Mouse (Mus musculus): Measurements from ENCODE around the gene Urah. TPM values are rescaled to one million over a fixed set of nuclear protein-coding genes. Genes with fewer than 3 reads are reported as not detected.

The Urah gene
- 1.3 and 3.2 TPM in 2 replicates for polyA plus RNA-seq (2014; fragmentation: Nextera tagmentation; extraction: Ambion mirVana)

DNA sequence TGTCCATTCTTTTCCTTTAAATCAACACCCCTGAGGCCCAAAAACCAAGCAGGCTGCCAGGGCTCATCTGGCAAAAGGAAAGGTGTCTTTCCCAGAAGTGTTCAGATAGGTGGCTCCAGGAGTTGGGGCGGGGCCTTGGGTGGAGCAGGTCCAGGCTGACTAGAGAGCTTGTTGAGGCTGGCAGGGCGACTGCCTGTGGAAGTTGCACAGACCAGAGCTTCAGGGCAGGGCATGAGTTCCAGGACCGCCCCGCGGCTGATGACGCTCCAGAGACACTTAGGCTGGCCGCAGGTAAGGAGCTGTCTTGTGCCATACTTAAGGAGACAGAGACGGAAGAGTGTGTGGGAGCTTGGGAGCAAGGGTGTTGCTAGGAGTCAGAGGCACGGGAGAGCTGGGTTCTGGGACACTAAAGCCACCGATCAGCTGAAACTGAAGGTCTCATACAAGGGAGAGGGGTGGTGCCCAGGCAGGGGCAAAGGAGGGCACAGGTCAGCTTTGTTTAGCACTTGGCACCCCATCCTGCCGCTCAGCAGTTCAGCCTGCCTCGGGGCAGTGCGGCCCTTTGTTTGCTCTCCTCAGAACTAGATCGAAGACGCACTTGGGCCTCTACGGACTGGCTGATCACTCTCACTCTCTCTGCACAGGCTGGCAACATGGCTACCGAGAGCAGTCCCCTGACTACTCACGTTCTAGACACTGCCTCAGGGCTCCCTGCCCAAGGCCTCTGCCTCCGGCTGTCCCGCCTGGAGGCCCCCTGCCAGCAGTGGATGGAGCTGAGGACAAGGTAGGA, at the start of gene Urah:
Gene Urah (plus strand): TSS at position 51 of the 790 bp plus-strand sequence.
- no peak within 1 kb of the TSS for H3K4me3 ChIP-seq (ENCODE audit: low read depth, low read length)
- H3K4me1 ChIP-seq (replicated peaks; ENCODE audit: control insufficient read depth, insufficient read depth, low read length): no peaks in the 10 kb centered on the region
- no peaks in the 10 kb centered on the region for H3K9me3 ChIP-seq (ENCODE audit: control insufficient read depth, low read length)
- H3K4me2 ChIP-seq (ENCODE audit: low read length): no peak within 1 kb of the TSS
- no peak within 1 kb of the TSS for H3K9ac ChIP-seq (ENCODE audit: low read length)
- DNase-seq (ENCODE audit: low spot score) (no peak), ATAC-seq (replicated peaks; ENCODE audit: low FRiP score, low TSS enrichment, low read depth) (peak; percentile 47; the same call in 1 of the 2 replicates)
- H3K27ac ChIP-seq (ENCODE audit: low read depth): no peak within 1 kb of the TSS
- WGBS: 37% methylated on average over 20 of the region's 20 CpGs
- no peaks in the 10 kb centered on the region for H3K36me3 ChIP-seq (ENCODE audit: control insufficient read depth, insufficient read depth, low read length)
- H3K27me3 ChIP-seq (replicated peaks; ENCODE audit: control insufficient read depth, insufficient read depth, low read length): no peaks in the 10 kb centered on the region

GRCm38 (mm10) chr7:140787406-140788052, 47.3 kb upstream of the Urah start, which contains the start of gene Syce1:
Gene Syce1 (minus strand): TSS chr7:140787852.
- Histone ChIP-seq H3K4me2 (ENCODE audit: low read length) (no peak within 1 kb of the TSS), H3K9ac (ENCODE audit: low read length) (no peak within 1 kb of the TSS), H3K27me3 (replicated peaks; ENCODE audit: control insufficient read depth, insufficient read depth, low read length) (no peaks in the 10 kb centered on the region), H3K4me1 (replicated peaks; ENCODE audit: control insufficient read depth, insufficient read depth, low read length) (no peaks in the 10 kb centered on the region), H3K27ac (ENCODE audit: low read depth) (no peak within 1 kb of the TSS), H3K4me3 (ENCODE audit: low read depth, low read length) (no peak within 1 kb of the TSS), H3K9me3 (ENCODE audit: control insufficient read depth, low read length) (no peaks in the 10 kb centered on the region), H3K36me3 (ENCODE audit: control insufficient read depth, insufficient read depth, low read length) (no peaks in the 10 kb centered on the region)
- ATAC-seq (replicated peaks; ENCODE audit: low FRiP score, low TSS enrichment, low read depth): no peak
- DNase-seq (ENCODE audit: low spot score): no peak
- WGBS: 81% methylated on average over 33 of the region's 33 CpGs

- no peak overlapping the region for H3K27ac ChIP-seq (ENCODE audit: low read depth)
- no peak overlapping the region for H3K9ac ChIP-seq (ENCODE audit: low read length)
- 84% methylated on average over 7 of the region's 7 CpGs for WGBS
- H3K9me3 ChIP-seq (ENCODE audit: control insufficient read depth, low read length): no peaks in the 10 kb centered on the region
- H3K4me2 ChIP-seq (ENCODE audit: low read length): no peak overlapping the region
- DNase-seq (ENCODE audit: low spot score) (no peak), ATAC-seq (replicated peaks; ENCODE audit: low FRiP score, low TSS enrichment, low read depth) (no peak)
- no peaks in the 10 kb centered on the region for H3K4me1 ChIP-seq (replicated peaks; ENCODE audit: control insufficient read depth, insufficient read depth, low read length)
- H3K4me3 ChIP-seq (ENCODE audit: low read depth, low read length): no peak overlapping the region
- H3K36me3 ChIP-seq (ENCODE audit: control insufficient read depth, insufficient read depth, low read length): no peaks in the 10 kb centered on the region
- H3K27me3 ChIP-seq (replicated peaks; ENCODE audit: control insufficient read depth, insufficient read depth, low read length): no peaks in the 10 kb centered on the region
These were observed 46.8 kb upstream of the Urah start for GRCm38 (mm10) chr7:140788053-140788435.

DNA sequence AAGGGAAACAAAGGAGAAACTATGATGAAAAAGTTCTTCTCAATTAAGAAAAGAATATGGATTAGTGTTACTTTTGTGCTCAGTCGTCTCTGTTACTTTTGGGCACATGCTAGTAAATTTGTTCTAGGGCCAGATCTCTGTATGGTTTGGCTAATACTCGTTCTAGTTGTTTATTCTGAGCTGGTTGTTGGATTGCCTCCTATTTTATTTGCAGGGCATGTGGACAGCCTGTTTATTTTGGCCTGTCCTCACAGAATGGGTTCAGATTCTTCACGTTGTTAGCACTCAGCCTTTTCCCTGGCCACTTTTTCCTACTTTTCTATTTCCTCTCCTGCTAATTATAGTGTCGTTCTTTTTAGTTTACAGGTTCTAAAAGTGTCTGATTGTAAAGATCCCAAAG, 41.3 kb upstream of the Urah start:
- 54% methylated on average over 4 of the region's 4 CpGs for WGBS
- Histone ChIP-seq H3K4me1 (replicated peaks; ENCODE audit: control insufficient read depth, insufficient read depth, low read length) (no peaks in the 10 kb centered on the region), H3K9ac (ENCODE audit: low read length) (no peak overlapping the region), H3K27ac (ENCODE audit: low read depth) (no peak overlapping the region), H3K4me3 (ENCODE audit: low read depth, low read length) (no peak overlapping the region), H3K9me3 (ENCODE audit: control insufficient read depth, low read length) (no peaks in the 10 kb centered on the region), H3K27me3 (replicated peaks; ENCODE audit: control insufficient read depth, insufficient read depth, low read length) (no peaks in the 10 kb centered on the region), H3K36me3 (ENCODE audit: control insufficient read depth, insufficient read depth, low read length) (no peaks in the 10 kb centered on the region), H3K4me2 (ENCODE audit: low read length) (no peak overlapping the region)
- DNase-seq (ENCODE audit: low spot score) (no peak), ATAC-seq (replicated peaks; ENCODE audit: low FRiP score, low TSS enrichment, low read depth) (no peak)

DNA sequence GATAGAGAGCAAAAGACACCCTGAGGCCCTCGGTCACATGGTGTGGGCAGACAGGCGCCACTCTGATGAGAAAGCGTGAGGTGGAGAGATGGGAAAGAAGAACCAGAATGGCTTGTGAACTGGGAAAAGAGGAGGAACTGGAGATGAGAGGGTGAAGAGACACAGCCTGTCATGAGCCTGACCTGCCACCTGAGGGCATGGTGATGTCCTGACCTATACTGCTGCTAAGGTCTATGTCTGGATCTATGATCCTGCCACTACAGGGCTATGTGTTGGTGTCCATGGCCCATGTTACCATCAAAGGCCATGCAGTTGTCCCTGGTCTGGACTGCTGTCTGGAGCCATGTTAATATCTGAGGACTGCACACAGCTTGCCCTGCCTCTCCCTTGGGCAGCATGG, 37.2 kb upstream of the Urah start:
- 0 out of 2 replicates have a peak, but pooled peaks have one; percentile 32 for ATAC-seq (replicated peaks; ENCODE audit: low FRiP score, low TSS enrichment, low read depth)
- WGBS: 88% methylated on average over 3 of the region's 3 CpGs
- Histone ChIP-seq H3K9ac (ENCODE audit: low read length) (no peak overlapping the region), H3K4me2 (ENCODE audit: low read length) (no peak overlapping the region), H3K4me1 (replicated peaks; ENCODE audit: control insufficient read depth, insufficient read depth, low read length) (no peaks in the 10 kb centered on the region), H3K9me3 (ENCODE audit: control insufficient read depth, low read length) (no peaks in the 10 kb centered on the region), H3K27ac (ENCODE audit: low read depth) (no peak overlapping the region), H3K4me3 (ENCODE audit: low read depth, low read length) (no peak overlapping the region), H3K36me3 (ENCODE audit: control insufficient read depth, insufficient read depth, low read length) (no peaks in the 10 kb centered on the region), H3K27me3 (replicated peaks; ENCODE audit: control insufficient read depth, insufficient read depth, low read length) (no peaks in the 10 kb centered on the region)
- peak; percentile 20 for DNase-seq (ENCODE audit: low spot score)

- Histone ChIP-seq H3K9ac (ENCODE audit: low read length) (no peak overlapping the region), H3K27ac (ENCODE audit: low read depth) (no peak overlapping the region), H3K9me3 (ENCODE audit: control insufficient read depth, low read length) (no peaks in the 10 kb centered on the region), H3K27me3 (replicated peaks; ENCODE audit: control insufficient read depth, insufficient read depth, low read length) (no peaks in the 10 kb centered on the region), H3K4me3 (ENCODE audit: low read depth, low read length) (no peak overlapping the region), H3K4me1 (replicated peaks; ENCODE audit: control insufficient read depth, insufficient read depth, low read length) (no peaks in the 10 kb centered on the region), H3K36me3 (ENCODE audit: control insufficient read depth, insufficient read depth, low read length) (no peaks in the 10 kb centered on the region), H3K4me2 (ENCODE audit: low read length) (no peak overlapping the region)
- DNase-seq (ENCODE audit: low spot score): peak; percentile 42
- 65% methylated on average over 2 of the region's 2 CpGs for WGBS
- 0 out of 2 replicates have a peak, but pooled peaks have one; percentile 15 for ATAC-seq (replicated peaks; ENCODE audit: low FRiP score, low TSS enrichment, low read depth)
These were observed 36.6 kb upstream of the Urah start for GRCm38 (mm10) chr7:140798212-140798611.

- Histone ChIP-seq H3K4me2 (ENCODE audit: low read length) (no peak overlapping the region), H3K9ac (ENCODE audit: low read length) (no peak overlapping the region), H3K9me3 (ENCODE audit: control insufficient read depth, low read length) (no peaks in the 10 kb centered on the region), H3K4me3 (ENCODE audit: low read depth, low read length) (no peak overlapping the region), H3K27me3 (replicated peaks; ENCODE audit: control insufficient read depth, insufficient read depth, low read length) (no peaks in the 10 kb centered on the region), H3K4me1 (replicated peaks; ENCODE audit: control insufficient read depth, insufficient read depth, low read length) (no peaks in the 10 kb centered on the region), H3K27ac (ENCODE audit: low read depth) (no peak overlapping the region), H3K36me3 (ENCODE audit: control insufficient read depth, insufficient read depth, low read length) (no peaks in the 10 kb centered on the region)
- 68% methylated on average over 6 of the region's 6 CpGs for WGBS
- ATAC-seq (replicated peaks; ENCODE audit: low FRiP score, low TSS enrichment, low read depth) (no peak), DNase-seq (ENCODE audit: low spot score) (peak; percentile 34)
These were observed 32.2 kb upstream of the Urah start for GRCm38 (mm10) chr7:140802629-140803028.

- H3K27me3 ChIP-seq (replicated peaks; ENCODE audit: control insufficient read depth, insufficient read depth, low read length): no peaks in the 10 kb centered on the region
- no peak for ATAC-seq (replicated peaks; ENCODE audit: low FRiP score, low TSS enrichment, low read depth)
- H3K9me3 ChIP-seq (ENCODE audit: control insufficient read depth, low read length): no peaks in the 10 kb centered on the region
- no peak overlapping the region for H3K9ac ChIP-seq (ENCODE audit: low read length)
- no peak overlapping the region for H3K27ac ChIP-seq (ENCODE audit: low read depth)
- H3K4me3 ChIP-seq (ENCODE audit: low read depth, low read length): no peak overlapping the region
- H3K4me1 ChIP-seq (replicated peaks; ENCODE audit: control insufficient read depth, insufficient read depth, low read length): no peaks in the 10 kb centered on the region
- no peaks in the 10 kb centered on the region for H3K36me3 ChIP-seq (ENCODE audit: control insufficient read depth, insufficient read depth, low read length)
- H3K4me2 ChIP-seq (ENCODE audit: low read length): no peak overlapping the region
- 32% methylated on average over 1 of the region's 1 CpGs for WGBS
- DNase-seq (ENCODE audit: low spot score): peak; percentile 47
These were observed 29.1 kb upstream of the Urah start for GRCm38 (mm10) chr7:140805704-140806103.

Data from intestine, embryonic 14.5 days (tissue).